Mouse (Mus musculus) thymus, postnatal 14 days (tissue): Measurements from ENCODE around the gene Olfr24.
"Not testable (repeated sequence)": the region's sequence is repeated elsewhere in the genome, so short reads cannot be mapped to it uniquely, and the experiment has no call there.

ENCODE experiments used
- DNase-seq: peaks from one replicate; pipeline ENCODE4 v3.0.0; 2021

Olfr24 gene

GRCm38 (mm10) chr9:18763896-18764295 is at the start of gene Olfr24:
TSS of gene Olfr24 (minus strand) at chr9:18763996.
- no peak for DNase-seq

- DNase-seq, result no peak
Observed at GRCm38 (mm10) chr9:18785316-18785715, 21.5 kb upstream of the Olfr24 start.

GRCm38 (mm10) chr9:18779476-18779875 is 15.7 kb upstream of the Olfr24 start:
- no peak for DNase-seq

GRCm38 (mm10) chr9:18778981-18779380 is 15.2 kb upstream of the Olfr24 start:
- no peak for DNase-seq

GRCm38 (mm10) chr9:18755595-18755994 is 8.2 kb downstream of the Olfr24 start:
- no peak for DNase-seq

GRCm38 (mm10) chr9:18744639-18745038 is 19.2 kb downstream of the Olfr24 start:
- DNase-seq, result no peak

- not testable (repeated sequence) for DNase-seq
Observed at GRCm38 (mm10) chr9:18734177-18734576, 29.6 kb downstream of the Olfr24 start.

- no peak for DNase-seq
Observed at GRCm38 (mm10) chr9:18722712-18723099, 41.1 kb downstream of the Olfr24 start.

- DNase-seq, result no peak
Observed at GRCm38 (mm10) chr9:18721931-18722711, 41.7 kb downstream of the Olfr24 start.

- DNase-seq, result no peak
Observed at GRCm38 (mm10) chr9:18721011-18721410, 42.8 kb downstream of the Olfr24 start.

GRCm38 (mm10) chr9:18705628-18706027 is 58.2 kb downstream of the Olfr24 start:
- DNase-seq, result no peak
